Mouse (Mus musculus) brain, embryonic 14.5 days (tissue): ENCODE data around the gene Pced1b.

ENCODE experiments used
- CTCF ChIP-seq: fragments of 200-500 bp; IDR thresholded peaks from 2 replicates; pipeline ENCODE4 v1.5.1; 2012; ENCODE audit warnings: inconsistent platforms, mild to moderate bottlenecking, moderate library complexity, borderline replicate concordance; ENCODE audit not compliant: insufficient read depth, insufficient read length; ENCODE audit errors: extremely low read depth
- POLR2A ChIP-seq: fragments of 200-500 bp; IDR thresholded peaks from 2 replicates; pipeline ENCODE4 v1.6.1; 2012; ENCODE audit warnings: mild to moderate bottlenecking, inconsistent platforms, borderline replicate concordance; ENCODE audit not compliant: poor library complexity, insufficient read depth, insufficient read length, severe bottlenecking; ENCODE audit errors: extremely low read depth

GRCm38 (mm10) chr15:97262251-97262650 is 15.3 kb downstream of the Pced1b start:
- TF ChIP-seq CTCF: no peak
- no peak for TF ChIP-seq POLR2A
